Mouse (Mus musculus) small intestine, adult 2 months (tissue): ENCODE measurements around the gene Rreb1.

Source experiments
- CTCF ChIP-seq: fragments of 200-500 bp; IDR thresholded peaks from 2 replicates; pipeline ENCODE4 v1.5.1; 2012; ENCODE audit warnings: low read depth, mild to moderate bottlenecking, control low read depth, inconsistent platforms, low read length, moderate library complexity, mixed read lengths; ENCODE audit not compliant: insufficient replicate concordance, insufficient read length; ENCODE audit errors: extremely low read depth
- POLR2A ChIP-seq: fragments of 200-500 bp; IDR thresholded peaks from 2 replicates; pipeline ENCODE4 v1.6.1; 2012; ENCODE audit warnings: low read depth, mild to moderate bottlenecking, control low read depth, inconsistent platforms, low read length, moderate library complexity

GRCm38 (mm10) chr13:37952981-37953380 is 174.8 kb downstream of the Rreb1 start:
- TF ChIP-seq CTCF (no peak), POLR2A (no peak)
